Mouse (Mus musculus) testis, postnatal 10 days (tissue): ENCODE results near the gene Ergic3.

Experiments
- DNase-seq: peaks from one replicate; pipeline ENCODE4 v3.0.0; 2021; ENCODE audit warnings: low spot score

Gene Ergic3

GRCm38 (mm10) chr2:156066126-156066525 is 58.3 kb downstream of the Ergic3 start:
- no peak for DNase-seq
